Mouse (Mus musculus) embryo, embryonic 10 days (tissue): ENCODE results near the gene Ccdc175.

Source experiments
- DNase-seq: peaks from one replicate; pipeline ENCODE4 v3.0.0-alpha.2; 2015; ENCODE audit warnings: low spot score

Gene Ccdc175

GRCm38 (mm10) chr12:72102776-72103175, 82.1 kb downstream of the Ccdc175 start:
- DNase-seq = no peak

GRCm38 (mm10) chr12:72096966-72097365, 87.9 kb downstream of the Ccdc175 start:
- DNase-seq = no peak

GRCm38 (mm10) chr12:72089802-72090201, 95.0 kb downstream of the Ccdc175 start:
- no peak for DNase-seq

- DNase-seq = peak; percentile 42
Measured at GRCm38 (mm10) chr12:72086166-72086825, 98.5 kb downstream of the Ccdc175 start.

GRCm38 (mm10) chr12:72085329-72086165, 99.3 kb downstream of the Ccdc175 start, which contains the start of the genes L3hypdh and Jkamp:
Gene L3hypdh (minus strand): TSS chr12:72085439.
Gene Jkamp (plus strand): TSS chr12:72085589.
- DNase-seq = peak; percentile 99

- peak; percentile 76 for DNase-seq
Measured at GRCm38 (mm10) chr12:72085024-72085328, 99.9 kb downstream of the Ccdc175 start.

GRCm38 (mm10) chr12:72084261-72085023, 100.4 kb downstream of the Ccdc175 start:
- peak; percentile 62 for DNase-seq

GRCm38 (mm10) chr12:72083265-72083664, 101.6 kb downstream of the Ccdc175 start:
- DNase-seq = no peak

GRCm38 (mm10) chr12:72082370-72082769, 102.5 kb downstream of the Ccdc175 start:
- DNase-seq = peak; percentile 28

GRCm38 (mm10) chr12:72081961-72082360, 102.9 kb downstream of the Ccdc175 start:
- DNase-seq = no peak

- no peak for DNase-seq
Measured at GRCm38 (mm10) chr12:72078248-72078647, 106.6 kb downstream of the Ccdc175 start.

GRCm38 (mm10) chr12:72070327-72071269, 114.2 kb downstream of the Ccdc175 start, which contains the start of gene Gpr135:
Gene Gpr135 (minus strand): TSS chr12:72071125.
- DNase-seq = peak; percentile 94

- DNase-seq = peak; percentile 67
Measured at GRCm38 (mm10) chr12:72069626-72070326, 115.1 kb downstream of the Ccdc175 start.

- DNase-seq = no peak
Measured at GRCm38 (mm10) chr12:72057780-72058179, 127.0 kb downstream of the Ccdc175 start.

- DNase-seq = no peak
Measured at GRCm38 (mm10) chr12:72053851-72054250, 131.0 kb downstream of the Ccdc175 start.

GRCm38 (mm10) chr12:72053303-72053702, 131.5 kb downstream of the Ccdc175 start:
- DNase-seq = peak; percentile 73

GRCm38 (mm10) chr12:72052571-72052970, 132.3 kb downstream of the Ccdc175 start:
- no peak for DNase-seq
